Comparison of ENCODE assay signal across 11 mouse cellular contexts in genomic region chr11:117248734-117249248, GRCm38 (mm10). TPM values are rescaled to one million over a fixed set of nuclear protein-coding genes. Genes with fewer than 3 reads are reported as not detected.
DNase-seq lines count a peak whose midpoint lies in the region; ATAC-seq lines count a peak whose summit lies in the region.
"Had no signal": no experiment of that assay in that cellular context is flagged by ENCODE, and none has a peak within 500 bp of the region (broad histone marks: within the 10 kb centered on the region; RNA-seq: fewer than 3 reads in every experiment).

No protein-coding gene starts in this region.

- H3K9me3 ChIP-seq in kidney, embryonic 15.5 days (replicated peaks), result no peaks in the 10 kb centered on the region
- H3K9me3 ChIP-seq in forebrain, embryonic 13.5 days (replicated peaks), result no peaks in the 10 kb centered on the region
- no peaks in the 10 kb centered on the region for H3K9me3 ChIP-seq in limb, embryonic 15.5 days

- no peak for DNase-seq in kidney, postnatal 25 days
- peak; percentile 84 for DNase-seq in brain, adult 2 months (ENCODE audit: low read depth, low spot score)
- no peak for DNase-seq in adipocyte (ENCODE audit: low spot score)
- DNase-seq in urinary bladder, postnatal 10 days (ENCODE audit: low spot score), result no peak
- DNase-seq: gastrocnemius, postnatal 25 days; lung, adult 2 months; thymus, adult 2 months had no signal

- 0 out of 2 replicates have a peak, but pooled peaks have one; percentile 26 for ATAC-seq in kidney, embryonic 15.5 days (replicated peaks; ENCODE audit: low FRiP score)
- ATAC-seq in forebrain, embryonic 13.5 days, result peak; percentile 73
- peak; percentile 26; the same call in 1 of the 2 replicates for ATAC-seq in limb, embryonic 15.5 days (ENCODE audit: insufficient number of reproducible peaks, low FRiP score, low TSS enrichment, low read depth)
- ATAC-seq in CD4-positive, CD25-positive, alpha-beta regulatory T cell, adult 4 months, result no peak

- H3K27ac ChIP-seq in kidney, embryonic 15.5 days, result peak overlapping the region; percentile 71
- peak overlapping the region; percentile 12 for H3K27ac ChIP-seq in forebrain, embryonic 13.5 days
- peak overlapping the region; percentile 35 for H3K27ac ChIP-seq in limb, embryonic 15.5 days

- H3K4me1 ChIP-seq in kidney, embryonic 15.5 days, result peaks cover 83% of the 10 kb centered on the region
- peaks cover 21% of the 10 kb centered on the region for H3K4me1 ChIP-seq in forebrain, embryonic 13.5 days
- H3K4me1 ChIP-seq in limb, embryonic 15.5 days, result peaks cover 45% of the 10 kb centered on the region

- H3K4me2 ChIP-seq in kidney, embryonic 15.5 days, result no peak overlapping the region
- H3K4me2 ChIP-seq in forebrain, embryonic 13.5 days, result no peak overlapping the region
- H3K4me2 ChIP-seq in limb, embryonic 15.5 days, result no peak overlapping the region

- H3K27me3 ChIP-seq in kidney, embryonic 15.5 days, result no peaks in the 10 kb centered on the region
- no peaks in the 10 kb centered on the region for H3K27me3 ChIP-seq in forebrain, embryonic 13.5 days
- no peaks in the 10 kb centered on the region for H3K27me3 ChIP-seq in limb, embryonic 15.5 days

- H3K4me3 ChIP-seq in kidney, embryonic 15.5 days (replicated peaks), result no peak overlapping the region
- no peak overlapping the region for H3K4me3 ChIP-seq in forebrain, embryonic 13.5 days
- H3K4me3 ChIP-seq in limb, embryonic 15.5 days, result no peak overlapping the region

- H3K36me3 ChIP-seq in kidney, embryonic 15.5 days, result no peaks in the 10 kb centered on the region
- no peaks in the 10 kb centered on the region for H3K36me3 ChIP-seq in forebrain, embryonic 13.5 days (ENCODE audit: poor library complexity, severe bottlenecking)
- H3K36me3 ChIP-seq in limb, embryonic 15.5 days, result peaks cover 6% of the 10 kb centered on the region; the same call in 1 of the 2 replicates

- 0 out of 2 replicates have a peak overlapping the region, but pooled peaks have one; percentile 18 for H3K9ac ChIP-seq in kidney, embryonic 15.5 days
- peak overlapping the region; percentile 12; the same call in 1 of the 2 replicates for H3K9ac ChIP-seq in forebrain, embryonic 13.5 days
- H3K9ac ChIP-seq in limb, embryonic 15.5 days, result no peak overlapping the region

- 41% methylated on average over 11 of the region's 11 CpGs for WGBS in kidney, embryonic 15.5 days
- 42% methylated on average over 11 of the region's 11 CpGs for WGBS in forebrain, embryonic 13.5 days
- WGBS in limb, embryonic 15.5 days, result 43% methylated on average over 11 of the region's 11 CpGs

RNA-seq across cellular contexts. Expression of gene Sept9, which starts 49.3 kb away (rescaled TPM):
- polyA plus RNA-seq in kidney, embryonic 15.5 days (2015; fragmentation: Nextera tagmentation; extraction: Ambion mirVana), result 120 and 126 TPM in 2 replicates
- polyA plus RNA-seq in forebrain, embryonic 13.5 days (2015; fragmentation: Nextera tagmentation; extraction: Ambion mirVana), result 142 and 148 TPM in 2 replicates
- polyA plus RNA-seq in limb, embryonic 15.5 days (2015; fragmentation: Nextera tagmentation; extraction: Ambion mirVana), result 135 and 139 TPM in 2 replicates
- polyA plus RNA-seq in CD4-positive, CD25-positive, alpha-beta regulatory T cell, adult 4 months (2017; shearing (Covaris generic)), result 100 to 1,000 TPM; 277 to 424 TPM

Comparison
In these comparisons a context has a peak if more than half of its experiments do, and no peak if none do; other contexts are left out.
1. H3K27ac ChIP-seq: peak in every context shown above with its lines; median percentile 71 in kidney, embryonic 15.5 days; 35 in limb, embryonic 15.5 days; 12 in forebrain, embryonic 13.5 days.